Mouse (Mus musculus): ENCODE measurements around the gene Ear14. TPM values are rescaled to one million over a fixed set of nuclear protein-coding genes. Genes with fewer than 3 reads are reported as not detected.
"Not testable (repeated sequence)": the region's sequence is repeated elsewhere in the genome, so short reads cannot be mapped to it uniquely, and the experiment has no call there.

Ear14 gene
- polyA plus RNA-seq, 1 experiment = not detected

DNA sequence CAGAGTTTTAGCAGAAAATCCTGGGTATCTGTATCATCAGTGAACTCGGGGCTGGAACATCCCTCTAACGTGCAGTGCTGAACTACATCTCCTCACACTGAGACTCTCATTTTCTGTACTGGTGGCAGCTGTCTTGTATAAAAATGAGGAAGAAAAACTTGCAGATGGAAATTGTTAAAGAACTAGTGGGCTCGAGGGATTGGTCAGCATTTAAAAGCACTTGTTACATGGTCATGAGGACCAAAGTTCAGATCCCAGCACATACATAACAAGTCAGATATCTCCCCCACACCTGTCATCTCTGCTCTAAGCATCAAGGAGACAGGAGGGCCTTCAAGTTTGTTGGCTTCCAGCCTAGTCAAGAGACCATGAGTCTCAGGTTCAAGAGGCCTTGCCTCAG lies 47.2 kb downstream of the Ear14 start:
- DNase-seq (ENCODE audit: extremely low spot score in 1 of 2, low spot score in 1 of 2) = no peak

DNA sequence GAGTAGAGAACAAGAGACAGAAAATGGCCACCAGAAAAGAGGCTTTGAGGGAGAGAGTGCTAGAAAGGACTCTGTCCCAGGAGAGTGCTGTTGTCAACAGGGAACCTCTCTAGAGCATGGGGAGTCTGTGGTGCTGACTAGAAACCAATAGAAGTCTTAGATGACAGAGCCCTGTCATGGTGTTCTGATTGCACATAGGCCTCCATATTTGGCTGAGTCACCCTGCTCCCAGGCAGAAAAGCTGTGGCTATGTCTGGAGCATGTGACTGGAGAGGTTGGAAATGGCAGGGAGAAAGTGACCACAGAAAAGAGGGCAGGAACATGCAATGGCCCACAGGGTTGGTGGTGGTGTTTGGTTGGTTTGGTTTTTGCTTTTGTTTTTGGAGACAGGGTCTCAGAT lies 49.0 kb downstream of the Ear14 start:
- DNase-seq (ENCODE audit: extremely low spot score in 1 of 2, low spot score in 1 of 2) = not testable (repeated sequence)

DNA sequence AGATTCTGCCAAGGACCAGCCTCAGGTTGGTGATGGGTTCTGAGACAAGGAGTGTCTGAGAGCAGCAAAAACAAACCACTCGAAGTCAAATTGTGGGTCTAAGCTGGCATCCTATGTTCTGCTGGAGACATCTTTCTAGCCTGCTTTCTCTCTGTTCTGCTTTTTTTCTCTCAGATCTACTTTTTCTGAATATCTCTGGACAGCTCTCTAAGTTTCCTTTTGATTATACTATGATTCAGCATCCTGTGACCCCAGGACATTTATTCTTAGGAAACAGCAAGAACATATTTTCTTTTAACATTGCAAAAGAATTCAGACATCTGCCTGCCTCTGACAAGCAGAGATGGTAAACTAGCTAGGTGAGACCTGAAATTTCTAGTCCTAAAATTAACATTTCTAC lies 50.4 kb downstream of the Ear14 start:
- DNase-seq (ENCODE audit: extremely low spot score in 1 of 2, low spot score in 1 of 2) = no peak

Other genes with a start within 250 kb of the Ear14 start
- 1.3 and 1.7 TPM in 2 replicates for gene Pnp2, start 247.4 kb upstream of the Ear14 start, polyA plus RNA-seq (2012; rRNA removed)
- gene Rnase10, start 195.6 kb upstream of the Ear14 start, polyA plus RNA-seq (2012; rRNA removed) = 0.16 TPM in 1 of 2 replicates, not detected in the other
- not detected in 2 replicates for gene Rnase9, start 161.5 kb upstream of the Ear14 start, polyA plus RNA-seq (2012; rRNA removed)
- not detected in 2 replicates for gene Rnase11, start 153.2 kb upstream of the Ear14 start, polyA plus RNA-seq (2012; rRNA removed)
- gene Rnase12, start 145.7 kb upstream of the Ear14 start, polyA plus RNA-seq (2012; rRNA removed) = 0.20 TPM in 1 of 2 replicates, not detected in the other
- gene Olfr750, start 129.0 kb upstream of the Ear14 start, polyA plus RNA-seq (2012; rRNA removed) = not detected in 2 replicates
- 20.3 and 27.1 TPM in 2 replicates for gene Rnase4, start 112.3 kb upstream of the Ear14 start, polyA plus RNA-seq (2012; rRNA removed)
- 4.2 and 6.9 TPM in 2 replicates for gene Ang, start 112.2 kb upstream of the Ear14 start, polyA plus RNA-seq (2012; rRNA removed)
- gene Eddm3b, start 89.0 kb upstream of the Ear14 start, polyA plus RNA-seq (2012; rRNA removed) = not detected in 2 replicates
- 0.38 and 0.56 TPM in 2 replicates for gene Rnase6, start 79.5 kb upstream of the Ear14 start, polyA plus RNA-seq (2012; rRNA removed)
- gene Rnase1, start 56.6 kb upstream of the Ear14 start, polyA plus RNA-seq (2012; rRNA removed) = 0.72 and 0.99 TPM in 2 replicates
- not detected in 2 replicates for gene Rnase2b, start 41.1 kb upstream of the Ear14 start, polyA plus RNA-seq (2012; rRNA removed)
- not detected in 2 replicates for gene Ang2, start 4.2 kb upstream of the Ear14 start, polyA plus RNA-seq (2012; rRNA removed)
- gene Rnase2a, start 52.7 kb downstream of the Ear14 start, polyA plus RNA-seq (2012; rRNA removed) = not detected in 2 replicates
- not detected in 2 replicates for gene Gm7247, start 158.4 kb downstream of the Ear14 start, polyA plus RNA-seq (2012; rRNA removed)
- not detected in 2 replicates for gene Vmn2r88, start 207.4 kb downstream of the Ear14 start, polyA plus RNA-seq (2012; rRNA removed)
- not detected in 2 replicates for gene Vmn2r89, start 248.5 kb downstream of the Ear14 start, polyA plus RNA-seq (2012; rRNA removed)

All from frontal cortex, adult 2 months (tissue).